Mouse (Mus musculus) thymus, adult 2 months (tissue): ENCODE measurements around the gene Tsnax.

Experiments used
- CTCF ChIP-seq: fragments of 200-500 bp; IDR thresholded peaks from 2 replicates; pipeline ENCODE4 v1.5.1; 2012; ENCODE audit warnings: mild to moderate bottlenecking, control low read depth, low read length, moderate library complexity, borderline replicate concordance; ENCODE audit not compliant: control insufficient read depth, poor library complexity, insufficient read depth; ENCODE audit errors: extremely low read depth
- POLR2A ChIP-seq: fragments of 200-500 bp; IDR thresholded peaks from 2 replicates; pipeline ENCODE4 v1.6.1; 2012; ENCODE audit warnings: mild to moderate bottlenecking, low read length, control low read depth, moderate library complexity; ENCODE audit not compliant: control insufficient read depth, poor library complexity, insufficient read depth; ENCODE audit errors: extremely low read depth

GRCm38 (mm10) chr8:125043394-125043793 is 30.6 kb downstream of the Tsnax start:
- TF ChIP-seq CTCF, result no peak
- TF ChIP-seq POLR2A, result no peak
